Mouse (Mus musculus) layer of hippocampus, adult 2 months (tissue): ENCODE measurements at regions not wholly inside any gene's neighbourhood (a gene's known extent, or its start where the extent isn't known, plus 50 kb on each side); places are given as distances from the start of the nearest gene placed in this dataset.

Experiments used
- DNase-seq, 2 experiments: peaks; one replicate each; pipeline ENCODE4 v3.0.0; 2022; ENCODE audit warnings: low spot score in 2 of 2
- H3K27ac ChIP-seq: fragments of 200-600 bp; 2 replicates; pipeline ENCODE4 v1.8.1; 2022
- H3K4me3 ChIP-seq: fragments of 200-600 bp; 2 replicates; pipeline ENCODE4 v1.8.1; 2022; ENCODE audit warnings: mild to moderate bottlenecking
- CTCF ChIP-seq: fragments of 200-600 bp; conservative IDR thresholded peaks from 2 replicates; pipeline ENCODE4 v1.8.1; 2022; ENCODE audit warnings: antibody characterized with exemption, mild to moderate bottlenecking, moderate library complexity

GRCm38 (mm10) chr14:24825722-24826386, 338.9 kb downstream of the Rps24 start:
- Histone ChIP-seq H3K27ac (peak overlapping the region; percentile 55; the same call in 1 of the 2 replicates), H3K4me3 (no peak overlapping the region)
- DNase-seq = peak in 1 of 2 experiments; percentile 6
- TF ChIP-seq CTCF = no peak

DNA sequence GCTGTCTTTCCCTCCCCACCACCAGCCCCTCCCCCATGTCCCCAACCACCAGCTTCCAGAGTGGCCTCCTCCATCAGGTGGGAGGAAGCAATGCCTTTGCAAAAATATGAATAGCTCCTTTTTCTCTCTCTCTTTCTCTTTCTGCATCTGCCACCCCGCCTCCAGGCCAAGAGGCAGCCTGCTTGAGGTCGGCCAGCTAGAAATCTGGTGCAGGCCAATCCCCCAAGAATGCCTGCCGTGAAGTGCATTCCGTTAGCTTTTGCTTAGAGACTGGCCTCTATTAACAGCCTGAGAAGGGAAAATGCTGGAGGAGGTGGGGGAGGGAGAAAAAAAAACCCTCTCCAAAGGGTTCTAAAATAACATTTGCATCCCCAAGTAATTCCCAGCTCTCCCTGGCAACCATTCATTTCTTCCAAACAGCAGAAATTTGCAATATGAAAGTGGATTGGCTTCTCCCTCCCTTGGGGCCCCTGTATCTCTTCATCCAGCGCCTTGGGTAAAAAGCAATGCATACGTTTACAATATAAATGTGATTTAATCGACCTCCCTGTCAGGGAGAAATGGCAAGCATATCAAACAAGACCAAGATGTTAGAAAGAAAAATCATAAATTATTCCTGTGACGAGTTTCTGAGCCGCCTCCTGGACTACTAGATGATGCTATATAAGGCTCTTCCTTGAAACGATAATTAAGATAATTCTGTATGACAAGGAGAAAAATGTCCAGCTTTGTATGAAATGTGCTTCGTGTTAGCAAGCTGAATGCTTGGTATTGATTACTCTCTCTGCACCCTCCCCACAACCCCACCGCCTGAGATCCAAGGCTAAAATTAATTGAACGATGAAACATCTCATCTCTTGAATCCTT, 339.8 kb downstream of the Rps24 start:
- H3K27ac ChIP-seq = peak overlapping the region; percentile 55
- no peak for TF ChIP-seq CTCF
- peak in 1 of 2 experiments; percentile 49 for DNase-seq
- H3K4me3 ChIP-seq = no peak overlapping the region

DNA sequence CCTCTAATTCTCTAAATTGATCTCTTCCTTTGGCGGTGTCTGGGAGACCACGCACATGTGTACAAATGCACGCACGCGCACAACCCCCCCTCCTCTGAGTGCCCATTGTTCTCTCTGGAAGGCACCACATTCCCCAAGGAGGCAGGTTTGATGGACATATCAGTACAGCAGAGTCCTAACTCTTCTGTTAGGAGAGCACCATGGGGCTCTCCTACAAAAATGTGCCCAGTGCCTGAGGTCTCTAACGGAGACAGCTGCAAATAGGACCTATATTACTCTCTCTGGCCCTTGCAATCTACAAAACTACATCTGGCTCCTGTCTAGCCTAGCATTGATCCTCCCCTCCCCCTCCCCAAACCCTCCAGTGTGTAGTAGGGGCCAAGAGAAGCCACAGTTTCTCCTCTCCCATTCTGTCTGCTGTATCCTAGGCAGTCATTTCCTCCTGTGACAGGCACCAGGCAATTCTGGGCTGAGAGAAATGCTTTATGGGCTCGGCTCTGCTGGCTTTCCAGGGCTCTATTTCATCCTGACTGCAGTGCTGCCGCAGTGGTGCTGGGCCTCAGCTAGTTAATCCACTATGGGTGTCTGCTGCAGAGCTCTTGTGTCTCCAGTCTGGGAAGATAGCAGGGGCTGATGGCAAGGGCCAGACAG, 340.6 kb downstream of the Rps24 start:
- peak in 1 of 2 experiments; percentile 10 for DNase-seq
- no peak for TF ChIP-seq CTCF
- Histone ChIP-seq H3K27ac (peak overlapping the region; percentile 55), H3K4me3 (no peak overlapping the region)

GRCm38 (mm10) chr14:24829001-24829400, 342.1 kb downstream of the Rps24 start:
- no peak for DNase-seq
- TF ChIP-seq CTCF = no peak; the same call in 1 of the 2 replicates
- H3K27ac ChIP-seq = no peak overlapping the region

GRCm38 (mm10) chr14:24833211-24833610, 346.3 kb downstream of the Rps24 start:
- Histone ChIP-seq H3K27ac (no peak overlapping the region), H3K4me3 (no peak overlapping the region)
- DNase-seq = peak in 1 of 2 experiments; percentile 7
- no peak for TF ChIP-seq CTCF

More at GRCm38 (mm10) chr14:24829001-24829400, 342.1 kb downstream of the Rps24 start:
- no peak overlapping the region for H3K4me3 ChIP-seq

- Histone ChIP-seq H3K4me3 (no peak overlapping the region), H3K27ac (no peak overlapping the region)
- no peak for DNase-seq
- no peak for TF ChIP-seq CTCF
Measured at GRCm38 (mm10) chr14:24838219-24838618, 351.3 kb downstream of the Rps24 start.

GRCm38 (mm10) chr14:24839056-24839455, 352.1 kb downstream of the Rps24 start:
- TF ChIP-seq CTCF = no peak
- DNase-seq = no peak
- no peak overlapping the region for H3K4me3 ChIP-seq
- H3K27ac ChIP-seq = no peak overlapping the region

DNA sequence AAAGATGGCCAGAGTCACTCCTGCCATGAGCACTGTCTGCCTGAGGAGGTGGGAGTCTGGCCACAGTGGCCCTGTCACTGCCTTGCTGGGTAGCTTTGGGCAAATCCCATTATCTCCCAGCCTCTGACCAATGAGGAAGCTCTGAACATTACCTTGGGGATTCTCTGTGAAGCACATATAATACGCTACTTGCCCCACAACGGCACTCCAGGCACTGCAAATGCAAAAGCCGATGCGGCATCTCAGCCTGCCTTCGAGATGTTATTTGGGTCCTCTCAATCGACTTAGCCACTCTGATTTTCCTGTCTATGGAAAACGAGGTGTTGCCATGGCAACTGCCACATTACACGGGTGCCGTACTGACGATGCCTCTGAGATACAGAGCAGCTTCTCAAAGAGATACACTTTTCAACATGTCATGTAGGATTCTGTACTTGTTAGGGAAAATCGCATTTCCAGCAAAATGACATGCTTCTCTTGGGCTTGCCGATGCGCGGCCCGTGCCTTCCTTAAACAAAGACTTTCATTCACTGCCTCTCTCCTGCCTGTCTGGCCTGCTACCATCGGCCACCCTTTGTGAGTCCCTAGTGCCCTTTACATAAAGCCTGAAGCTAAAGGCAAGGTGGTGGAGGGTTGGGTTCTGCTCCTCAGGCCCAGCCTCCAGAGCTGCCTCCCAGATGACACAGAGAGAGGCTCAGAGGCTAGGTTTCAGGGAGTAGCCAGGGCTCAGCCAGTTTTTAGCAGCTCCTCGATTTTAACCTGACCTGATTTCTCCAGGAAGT, 355.0 kb downstream of the Rps24 start:
- H3K27ac ChIP-seq = peak overlapping the region; percentile 86
- TF ChIP-seq CTCF = no peak
- peak; percentile 67 to 80 for DNase-seq
- no peak overlapping the region for H3K4me3 ChIP-seq

DNA sequence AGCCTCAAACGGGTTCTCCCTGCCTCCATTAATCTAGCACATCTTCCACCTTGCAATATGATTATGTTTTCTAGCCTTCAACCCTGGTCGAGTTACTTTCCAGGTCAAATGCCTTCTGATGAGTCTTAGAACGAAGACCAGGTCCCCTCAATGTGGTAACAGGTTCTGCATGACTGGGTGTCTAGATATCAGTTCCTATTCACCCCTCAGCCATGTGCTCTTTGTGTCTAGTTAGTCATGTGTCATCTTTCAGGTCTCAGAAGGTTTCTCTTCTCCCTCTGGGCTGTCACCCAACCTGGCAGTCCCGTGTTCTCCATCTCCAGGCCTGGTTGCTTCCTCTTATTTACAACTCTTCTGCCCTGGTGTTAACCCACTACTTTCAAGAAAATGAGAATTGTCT, 356.7 kb downstream of the Rps24 start:
- TF ChIP-seq CTCF = no peak
- Histone ChIP-seq H3K4me3 (no peak overlapping the region), H3K27ac (no peak overlapping the region)
- DNase-seq = no peak

DNA sequence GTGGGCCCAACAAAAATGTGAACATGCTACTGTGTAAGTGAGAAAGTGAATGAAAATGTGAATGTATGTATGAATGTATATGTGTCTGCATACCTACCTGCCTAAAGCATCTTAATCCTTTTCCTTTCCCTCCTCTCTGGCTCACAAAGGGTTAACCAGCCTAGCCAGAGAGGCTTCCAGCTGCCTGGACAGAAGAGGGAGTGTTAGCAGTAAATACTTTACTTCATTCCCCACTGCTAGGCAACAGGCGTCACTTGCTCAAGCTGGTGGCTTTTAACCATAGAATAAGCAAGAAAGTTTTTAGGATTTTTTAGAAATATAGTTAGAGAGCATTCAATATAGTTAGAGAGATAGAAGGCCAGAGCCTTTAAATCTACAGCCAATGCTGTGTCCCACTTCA, 363.6 kb downstream of the Rps24 start:
- DNase-seq = no peak
- TF ChIP-seq CTCF = no peak
- H3K27ac ChIP-seq = no peak overlapping the region
- H3K4me3 ChIP-seq = no peak overlapping the region

GRCm38 (mm10) chr14:24854459-24854858, 367.5 kb downstream of the Rps24 start:
- Histone ChIP-seq H3K4me3 (no peak overlapping the region), H3K27ac (no peak overlapping the region)
- DNase-seq = no peak
- no peak for TF ChIP-seq CTCF

- DNase-seq = no peak
- no peak for TF ChIP-seq CTCF
- H3K4me3 ChIP-seq = no peak overlapping the region
Measured at GRCm38 (mm10) chr14:24862171-24862570, 375.2 kb downstream of the Rps24 start.

More at GRCm38 (mm10) chr14:24862171-24862570, 375.2 kb downstream of the Rps24 start:
- no peak overlapping the region for H3K27ac ChIP-seq
